Mouse (Mus musculus): Measurements from ENCODE around the gene Rora. TPM values are rescaled to one million over a fixed set of nuclear protein-coding genes. Genes with fewer than 3 reads are reported as not detected.

The Rora gene
- polyA plus RNA-seq, 1 experiment from 2014 or later = 3.8 TPM

GRCm38 (mm10) chr9:68759324-68759723 is 105.7 kb downstream of the Rora start:
- H3K9me3 ChIP-seq (ENCODE audit: control insufficient read depth, low read length) = no peaks in the 10 kb centered on the region
- WGBS = 76% methylated on average over 8 of the region's 8 CpGs
- H3K36me3 ChIP-seq (ENCODE audit: control insufficient read depth, insufficient read depth, low read length) = no peaks in the 10 kb centered on the region
- DNase-seq (ENCODE audit: low spot score) (no peak), ATAC-seq (ENCODE audit: low FRiP score) (no peak)
- 0 out of 2 replicates have a peak, but pooled peaks cover 2% of the 10 kb centered on the region for H3K4me1 ChIP-seq (replicated peaks; ENCODE audit: control insufficient read depth, insufficient read depth, low read length)
- H3K9ac ChIP-seq (ENCODE audit: low read depth, low read length) = no peak overlapping the region
- no peak overlapping the region for H3K4me3 ChIP-seq (ENCODE audit: low read depth, low read length)
- H3K4me2 ChIP-seq (replicated peaks; ENCODE audit: low read depth, low read length) = no peak overlapping the region
- no peak overlapping the region for H3K27ac ChIP-seq (ENCODE audit: low read depth, low read length)
- H3K27me3 ChIP-seq (ENCODE audit: control insufficient read depth, insufficient read depth, low read length) = no peaks in the 10 kb centered on the region

GRCm38 (mm10) chr9:68760329-68760728 is 106.7 kb downstream of the Rora start:
- H3K27me3 ChIP-seq (ENCODE audit: control insufficient read depth, insufficient read depth, low read length) = no peaks in the 10 kb centered on the region
- H3K4me1 ChIP-seq (replicated peaks; ENCODE audit: control insufficient read depth, insufficient read depth, low read length) = 0 out of 2 replicates have a peak, but pooled peaks cover 2% of the 10 kb centered on the region
- no peak overlapping the region for H3K27ac ChIP-seq (ENCODE audit: low read depth, low read length)
- H3K36me3 ChIP-seq (ENCODE audit: control insufficient read depth, insufficient read depth, low read length) = no peaks in the 10 kb centered on the region
- no peak overlapping the region for H3K9ac ChIP-seq (ENCODE audit: low read depth, low read length)
- H3K4me2 ChIP-seq (replicated peaks; ENCODE audit: low read depth, low read length) = no peak overlapping the region
- WGBS = 61% methylated on average over 4 of the region's 4 CpGs
- no peaks in the 10 kb centered on the region for H3K9me3 ChIP-seq (ENCODE audit: control insufficient read depth, low read length)
- no peak for DNase-seq (ENCODE audit: low spot score)
- H3K4me3 ChIP-seq (ENCODE audit: low read depth, low read length) = no peak overlapping the region
- no peak for ATAC-seq (ENCODE audit: low FRiP score)

- DNase-seq (ENCODE audit: low spot score) = no peak
- Histone ChIP-seq H3K36me3 (ENCODE audit: control insufficient read depth, insufficient read depth, low read length) (no peaks in the 10 kb centered on the region), H3K4me2 (replicated peaks; ENCODE audit: low read depth, low read length) (no peak overlapping the region), H3K27me3 (ENCODE audit: control insufficient read depth, insufficient read depth, low read length) (no peaks in the 10 kb centered on the region), H3K4me1 (replicated peaks; ENCODE audit: control insufficient read depth, insufficient read depth, low read length) (0 out of 2 replicates have a peak, but pooled peaks cover 2% of the 10 kb centered on the region), H3K9me3 (ENCODE audit: control insufficient read depth, low read length) (no peaks in the 10 kb centered on the region), H3K27ac (ENCODE audit: low read depth, low read length) (no peak overlapping the region), H3K4me3 (ENCODE audit: low read depth, low read length) (no peak overlapping the region), H3K9ac (ENCODE audit: low read depth, low read length) (no peak overlapping the region)
- ATAC-seq (ENCODE audit: low FRiP score) = no peak
- 70% methylated on average over 3 of the region's 3 CpGs for WGBS
Observed at GRCm38 (mm10) chr9:68760876-68761275, 107.3 kb downstream of the Rora start.

GRCm38 (mm10) chr9:68761672-68762071 is 108.1 kb downstream of the Rora start:
- H3K27me3 ChIP-seq (ENCODE audit: control insufficient read depth, insufficient read depth, low read length) = no peaks in the 10 kb centered on the region
- H3K4me1 ChIP-seq (replicated peaks; ENCODE audit: control insufficient read depth, insufficient read depth, low read length) = 0 out of 2 replicates have a peak, but pooled peaks cover under 1% of the 10 kb centered on the region
- H3K9me3 ChIP-seq (ENCODE audit: control insufficient read depth, low read length) = no peaks in the 10 kb centered on the region
- no peak overlapping the region for H3K4me2 ChIP-seq (replicated peaks; ENCODE audit: low read depth, low read length)
- DNase-seq (ENCODE audit: low spot score) (no peak), ATAC-seq (ENCODE audit: low FRiP score) (no peak)
- no peaks in the 10 kb centered on the region for H3K36me3 ChIP-seq (ENCODE audit: control insufficient read depth, insufficient read depth, low read length)
- H3K4me3 ChIP-seq (ENCODE audit: low read depth, low read length) = no peak overlapping the region
- 25% methylated on average over 7 of the region's 7 CpGs for WGBS
- no peak overlapping the region for H3K27ac ChIP-seq (ENCODE audit: low read depth, low read length)
- H3K9ac ChIP-seq (ENCODE audit: low read depth, low read length) = no peak overlapping the region

GRCm38 (mm10) chr9:68765595-68765994 is 112.0 kb downstream of the Rora start:
- no peaks in the 10 kb centered on the region for H3K36me3 ChIP-seq (ENCODE audit: control insufficient read depth, insufficient read depth, low read length)
- ATAC-seq (ENCODE audit: low FRiP score) = no peak
- DNase-seq (ENCODE audit: low spot score) = no peak
- no peak overlapping the region for H3K9ac ChIP-seq (ENCODE audit: low read depth, low read length)
- no peak overlapping the region for H3K4me3 ChIP-seq (ENCODE audit: low read depth, low read length)
- H3K27ac ChIP-seq (ENCODE audit: low read depth, low read length) = no peak overlapping the region
- 71% methylated on average over 1 of the region's 1 CpGs for WGBS
- no peaks in the 10 kb centered on the region for H3K27me3 ChIP-seq (ENCODE audit: control insufficient read depth, insufficient read depth, low read length)
- no peaks in the 10 kb centered on the region for H3K4me1 ChIP-seq (replicated peaks; ENCODE audit: control insufficient read depth, insufficient read depth, low read length)
- no peaks in the 10 kb centered on the region for H3K9me3 ChIP-seq (ENCODE audit: control insufficient read depth, low read length)
- H3K4me2 ChIP-seq (replicated peaks; ENCODE audit: low read depth, low read length) = no peak overlapping the region

- no peaks in the 10 kb centered on the region for H3K4me1 ChIP-seq (replicated peaks; ENCODE audit: control insufficient read depth, insufficient read depth, low read length)
- H3K9me3 ChIP-seq (ENCODE audit: control insufficient read depth, low read length) = no peaks in the 10 kb centered on the region
- H3K4me3 ChIP-seq (ENCODE audit: low read depth, low read length) = no peak overlapping the region
- DNase-seq (ENCODE audit: low spot score) (no peak), ATAC-seq (ENCODE audit: low FRiP score) (no peak)
- H3K27ac ChIP-seq (ENCODE audit: low read depth, low read length) = no peak overlapping the region
- no peaks in the 10 kb centered on the region for H3K36me3 ChIP-seq (ENCODE audit: control insufficient read depth, insufficient read depth, low read length)
- H3K27me3 ChIP-seq (ENCODE audit: control insufficient read depth, insufficient read depth, low read length) = no peaks in the 10 kb centered on the region
- no peak overlapping the region for H3K4me2 ChIP-seq (replicated peaks; ENCODE audit: low read depth, low read length)
- no peak overlapping the region for H3K9ac ChIP-seq (ENCODE audit: low read depth, low read length)
- 33% methylated on average over 1 of the region's 1 CpGs for WGBS
Observed at GRCm38 (mm10) chr9:68769638-68770037, 116.1 kb downstream of the Rora start.

- 83% methylated on average over 3 of the region's 3 CpGs for WGBS
- DNase-seq (ENCODE audit: low spot score) (no peak), ATAC-seq (ENCODE audit: low FRiP score) (no peak)
- no peak overlapping the region for H3K27ac ChIP-seq (ENCODE audit: low read depth, low read length)
- no peak overlapping the region for H3K4me3 ChIP-seq (ENCODE audit: low read depth, low read length)
- no peaks in the 10 kb centered on the region for H3K36me3 ChIP-seq (ENCODE audit: control insufficient read depth, insufficient read depth, low read length)
- no peak overlapping the region for H3K4me2 ChIP-seq (replicated peaks; ENCODE audit: low read depth, low read length)
- H3K9ac ChIP-seq (ENCODE audit: low read depth, low read length) = no peak overlapping the region
- H3K9me3 ChIP-seq (ENCODE audit: control insufficient read depth, low read length) = no peaks in the 10 kb centered on the region
- H3K27me3 ChIP-seq (ENCODE audit: control insufficient read depth, insufficient read depth, low read length) = no peaks in the 10 kb centered on the region
- no peaks in the 10 kb centered on the region for H3K4me1 ChIP-seq (replicated peaks; ENCODE audit: control insufficient read depth, insufficient read depth, low read length)
Observed at GRCm38 (mm10) chr9:68771383-68771782, 117.8 kb downstream of the Rora start.

GRCm38 (mm10) chr9:68773770-68774169 is 120.2 kb downstream of the Rora start:
- Histone ChIP-seq H3K36me3 (ENCODE audit: control insufficient read depth, insufficient read depth, low read length) (no peaks in the 10 kb centered on the region), H3K27me3 (ENCODE audit: control insufficient read depth, insufficient read depth, low read length) (no peaks in the 10 kb centered on the region), H3K4me2 (replicated peaks; ENCODE audit: low read depth, low read length) (no peak overlapping the region), H3K4me1 (replicated peaks; ENCODE audit: control insufficient read depth, insufficient read depth, low read length) (no peaks in the 10 kb centered on the region), H3K27ac (ENCODE audit: low read depth, low read length) (no peak overlapping the region), H3K4me3 (ENCODE audit: low read depth, low read length) (no peak overlapping the region), H3K9ac (ENCODE audit: low read depth, low read length) (no peak overlapping the region), H3K9me3 (ENCODE audit: control insufficient read depth, low read length) (no peaks in the 10 kb centered on the region)
- DNase-seq (ENCODE audit: low spot score) (no peak), ATAC-seq (ENCODE audit: low FRiP score) (no peak)
- WGBS = 89% methylated on average over 3 of the region's 3 CpGs

GRCm38 (mm10) chr9:68782011-68782410 is 128.4 kb downstream of the Rora start:
- Histone ChIP-seq H3K4me3 (ENCODE audit: low read depth, low read length) (no peak overlapping the region), H3K36me3 (ENCODE audit: control insufficient read depth, insufficient read depth, low read length) (no peaks in the 10 kb centered on the region), H3K4me1 (replicated peaks; ENCODE audit: control insufficient read depth, insufficient read depth, low read length) (no peaks in the 10 kb centered on the region; the same call in 1 of the 2 replicates), H3K27ac (ENCODE audit: low read depth, low read length) (no peak overlapping the region), H3K9ac (ENCODE audit: low read depth, low read length) (no peak overlapping the region), H3K9me3 (ENCODE audit: control insufficient read depth, low read length) (no peaks in the 10 kb centered on the region), H3K4me2 (replicated peaks; ENCODE audit: low read depth, low read length) (no peak overlapping the region), H3K27me3 (ENCODE audit: control insufficient read depth, insufficient read depth, low read length) (no peaks in the 10 kb centered on the region)
- DNase-seq (ENCODE audit: low spot score) = no peak
- ATAC-seq (ENCODE audit: low FRiP score) = no peak
- WGBS = 85% methylated on average over 8 of the region's 8 CpGs
